Mouse (Mus musculus) cerebellum, adult 9-10 months (tissue): ENCODE measurements around the gene Mcrip1.
"Not testable (repeated sequence)": the region's sequence is repeated elsewhere in the genome, so short reads cannot be mapped to it uniquely, and the experiment has no call there.

Source experiments
- DNase-seq: peaks from one replicate; pipeline ENCODE4 v3.0.0; 2022

Mcrip1 gene

DNA sequence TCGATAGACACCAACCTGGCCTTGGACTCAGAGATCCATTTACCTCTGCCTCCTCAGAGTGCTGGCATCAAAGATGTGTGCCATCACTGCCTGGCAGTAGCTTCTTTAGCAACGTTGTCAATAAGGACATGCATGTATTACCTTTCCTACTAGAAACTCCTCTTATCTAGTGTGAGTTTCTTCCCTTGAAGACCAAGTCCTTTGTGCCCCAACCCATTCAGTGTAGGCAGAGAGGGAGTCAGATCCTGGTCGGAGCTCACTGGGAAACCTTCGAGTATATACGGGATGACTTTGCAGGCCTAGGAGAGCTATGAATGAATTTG, 24.7 kb upstream of the Mcrip1 start:
- no peak for DNase-seq

DNA sequence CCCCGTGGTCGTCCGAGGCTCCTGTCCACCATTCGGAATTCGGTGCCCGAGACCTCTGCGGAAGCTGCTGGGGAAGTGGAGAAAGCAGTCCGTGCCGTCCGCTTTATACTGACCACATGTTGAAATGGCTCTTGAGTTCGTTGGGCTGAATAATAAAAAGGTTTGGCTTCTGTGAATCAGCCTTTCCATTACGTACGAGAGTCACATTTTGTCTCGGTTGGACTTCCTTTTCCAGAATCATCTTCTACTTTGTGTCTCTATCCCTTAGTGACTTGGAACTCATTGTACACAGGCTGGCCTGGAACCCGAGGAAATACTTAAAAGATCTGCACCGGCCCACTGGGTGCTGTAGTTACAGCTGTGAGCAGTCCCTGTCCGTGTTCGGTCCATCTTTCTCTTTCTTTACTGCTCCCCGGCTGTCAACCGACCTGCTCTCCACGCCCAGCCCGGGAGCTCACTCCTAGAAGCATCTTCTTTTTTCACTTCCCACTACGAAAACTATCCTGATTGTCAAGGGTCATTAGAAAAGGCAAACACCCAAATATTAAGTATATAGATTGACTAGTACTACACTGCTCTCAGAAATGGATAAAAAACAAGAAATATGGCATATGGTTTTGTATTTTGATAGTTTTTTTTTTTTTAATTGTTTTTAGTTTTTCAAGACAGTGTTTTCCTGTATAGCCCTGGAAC, 24.2 kb upstream of the Mcrip1 start:
- DNase-seq, result no peak

DNA sequence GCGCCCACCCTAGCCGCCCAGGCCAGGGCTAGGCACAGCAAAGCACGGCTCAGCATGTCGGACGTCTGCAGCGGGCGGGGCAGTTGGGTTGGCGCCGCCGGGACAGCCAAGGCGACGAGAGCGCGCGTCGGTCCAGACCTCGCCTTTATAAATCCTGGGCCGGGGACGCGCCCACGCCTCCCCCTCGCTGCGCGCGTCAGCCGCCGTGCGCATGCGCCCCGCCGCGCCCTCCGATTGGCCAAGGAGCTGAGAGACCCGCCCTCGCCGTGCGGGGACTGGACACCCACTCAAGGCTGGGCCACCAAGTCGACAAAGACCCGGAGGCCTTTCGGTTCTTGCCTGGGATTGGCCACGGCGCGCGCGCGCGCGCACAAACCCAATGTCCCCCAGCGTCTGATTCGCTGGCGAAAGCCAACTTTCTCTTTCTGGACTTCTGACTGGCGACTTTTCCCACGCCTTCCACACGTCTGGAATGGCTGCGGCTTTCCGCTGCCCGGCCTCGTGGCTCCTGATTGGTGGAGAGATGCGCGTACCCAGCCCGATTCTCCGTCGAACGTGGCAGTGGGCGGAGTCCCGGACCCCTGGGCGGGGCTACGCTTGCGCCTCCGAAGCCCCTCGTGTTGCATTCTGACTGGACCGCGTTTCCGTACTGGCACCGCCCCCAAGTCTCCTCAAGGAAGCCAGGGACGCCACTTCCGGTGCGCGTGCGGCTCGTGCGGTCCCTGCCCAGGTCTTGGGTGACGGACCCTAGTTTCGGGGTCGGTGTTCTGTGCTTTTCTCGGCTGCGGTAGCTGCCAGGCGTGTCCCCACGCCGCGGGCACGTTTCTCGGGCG, 23.4 kb upstream of the Mcrip1 start, which contains the start of gene P4hb:
Gene P4hb (minus strand): TSS at position 502 of the 833 bp plus-strand sequence.
- peak; percentile 100 for DNase-seq

DNA sequence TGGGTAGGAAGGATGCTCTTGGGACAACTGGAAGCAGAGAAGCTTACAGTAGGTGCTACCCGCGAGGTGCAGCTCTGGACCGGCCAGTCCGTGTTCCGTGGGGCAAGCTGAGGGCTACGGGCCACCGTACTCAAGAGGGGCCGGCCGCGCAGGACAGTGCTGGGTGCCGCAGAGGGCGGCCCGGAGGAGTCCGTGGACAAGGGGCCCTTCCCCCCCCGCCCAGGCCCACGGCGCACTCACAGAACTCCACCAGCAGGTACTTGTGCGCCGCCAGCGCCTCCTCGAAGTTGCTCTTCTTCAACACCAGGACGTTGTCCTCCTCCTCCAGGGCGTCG, 22.9 kb upstream of the Mcrip1 start:
- no peak for DNase-seq

DNA sequence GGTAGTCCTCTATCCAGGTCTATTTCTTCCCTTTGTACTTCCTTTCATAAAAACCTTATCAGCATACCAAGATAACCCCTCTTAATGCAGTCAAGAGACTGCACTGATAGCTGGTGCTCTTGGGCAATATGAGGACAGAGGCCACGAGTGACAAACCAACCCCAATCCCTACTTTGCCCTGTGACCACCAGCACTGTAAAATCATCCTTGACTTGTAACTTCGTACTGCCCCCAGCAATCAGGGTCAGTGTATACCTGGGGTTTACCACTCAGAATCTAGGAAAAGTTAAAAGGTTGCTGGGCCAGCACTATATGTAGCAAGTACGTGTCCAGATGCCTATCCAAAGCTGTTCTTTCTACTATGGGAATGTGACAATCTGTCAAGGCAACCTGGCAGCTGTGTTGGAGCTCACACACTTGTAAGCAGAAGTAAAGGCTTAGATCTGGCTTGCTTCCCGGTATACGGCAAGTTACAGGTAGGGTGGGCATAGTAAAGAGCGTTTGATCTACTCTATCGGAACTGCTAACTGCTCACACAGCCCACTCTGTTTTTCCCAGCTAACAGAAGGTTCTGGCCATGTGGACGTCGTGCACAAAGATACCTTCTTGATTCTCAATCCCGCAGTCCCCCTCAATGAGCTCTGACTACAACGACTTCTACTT, 22.4 kb upstream of the Mcrip1 start:
- peak; percentile 64 for DNase-seq

DNA sequence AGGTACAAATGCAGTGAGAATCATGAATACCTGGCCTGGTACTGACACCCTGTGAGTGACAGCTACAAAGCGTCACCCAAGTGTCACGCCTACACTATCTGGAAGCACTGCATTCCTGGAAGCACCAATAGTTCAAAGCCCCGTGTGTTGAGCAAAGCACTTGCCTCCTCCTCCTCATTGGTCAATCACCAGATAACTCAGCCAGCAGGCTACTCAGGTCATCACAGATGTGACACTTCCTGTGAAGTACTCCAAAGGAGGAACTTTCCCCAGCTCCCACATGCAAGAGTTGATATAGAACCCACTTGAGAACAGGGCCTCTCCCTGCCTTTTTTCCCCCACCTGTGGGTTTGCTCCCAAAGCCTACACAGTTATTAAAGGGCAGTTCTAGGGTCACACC, 21.6 kb upstream of the Mcrip1 start:
- DNase-seq, result peak; percentile 47

DNA sequence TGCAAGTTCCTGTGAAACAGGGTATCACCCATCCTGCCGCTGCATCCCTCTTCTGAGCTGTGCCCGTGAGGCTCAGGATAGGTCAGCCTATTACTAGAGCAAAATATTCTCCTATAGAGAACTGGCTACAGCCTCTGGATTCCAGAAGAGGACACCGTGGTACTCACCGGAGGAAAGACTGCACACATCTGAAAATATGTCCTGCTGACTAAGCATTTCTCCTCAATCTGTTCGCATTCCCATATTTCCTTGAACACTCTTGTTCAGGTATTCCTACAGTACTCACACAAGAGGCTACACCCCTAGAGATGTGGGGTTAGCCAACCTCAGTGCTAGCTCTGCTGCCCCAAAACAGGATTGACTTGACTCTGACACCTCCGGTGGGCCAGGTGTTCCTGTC, 18.8 kb upstream of the Mcrip1 start:
- no peak for DNase-seq

DNA sequence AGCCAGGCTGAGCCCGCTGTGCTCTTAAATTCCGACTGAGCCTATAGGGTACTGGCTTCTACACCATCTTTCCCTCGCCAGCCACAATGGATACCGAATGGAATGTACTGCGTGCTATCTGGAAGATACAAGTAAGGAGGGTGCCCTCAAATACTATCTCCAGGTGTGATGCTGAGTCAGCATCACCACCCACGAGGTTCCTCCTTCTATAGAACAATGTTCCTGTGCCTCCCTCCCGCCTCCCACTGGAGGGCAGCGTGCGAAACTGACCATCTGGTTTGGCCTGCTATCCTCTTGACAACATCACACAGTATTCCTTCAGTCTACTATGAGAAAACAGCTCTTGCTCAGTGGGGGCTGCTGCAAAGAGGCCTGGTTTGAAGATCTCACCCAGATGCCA, 15.6 kb upstream of the Mcrip1 start:
- no peak for DNase-seq

DNA sequence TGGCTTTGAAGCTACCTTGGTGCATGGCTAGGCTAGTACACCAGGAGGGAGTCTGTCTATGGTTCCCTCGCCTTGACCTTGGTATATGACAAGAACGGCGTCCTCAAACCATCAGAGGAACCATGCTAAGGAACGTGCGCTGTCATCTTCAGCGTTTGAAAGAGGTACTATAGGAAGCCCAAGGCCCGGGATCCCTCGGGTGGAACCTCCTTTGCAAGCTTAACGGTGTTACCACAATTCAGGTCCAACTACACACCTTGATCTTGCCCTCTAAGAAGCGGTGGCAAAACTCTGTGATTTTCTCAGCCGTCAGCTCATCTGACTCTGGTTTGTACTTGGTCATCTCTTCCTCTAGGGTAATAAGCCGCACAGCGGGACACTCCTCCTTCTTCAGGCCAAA, 13.4 kb upstream of the Mcrip1 start:
- no peak for DNase-seq

DNA sequence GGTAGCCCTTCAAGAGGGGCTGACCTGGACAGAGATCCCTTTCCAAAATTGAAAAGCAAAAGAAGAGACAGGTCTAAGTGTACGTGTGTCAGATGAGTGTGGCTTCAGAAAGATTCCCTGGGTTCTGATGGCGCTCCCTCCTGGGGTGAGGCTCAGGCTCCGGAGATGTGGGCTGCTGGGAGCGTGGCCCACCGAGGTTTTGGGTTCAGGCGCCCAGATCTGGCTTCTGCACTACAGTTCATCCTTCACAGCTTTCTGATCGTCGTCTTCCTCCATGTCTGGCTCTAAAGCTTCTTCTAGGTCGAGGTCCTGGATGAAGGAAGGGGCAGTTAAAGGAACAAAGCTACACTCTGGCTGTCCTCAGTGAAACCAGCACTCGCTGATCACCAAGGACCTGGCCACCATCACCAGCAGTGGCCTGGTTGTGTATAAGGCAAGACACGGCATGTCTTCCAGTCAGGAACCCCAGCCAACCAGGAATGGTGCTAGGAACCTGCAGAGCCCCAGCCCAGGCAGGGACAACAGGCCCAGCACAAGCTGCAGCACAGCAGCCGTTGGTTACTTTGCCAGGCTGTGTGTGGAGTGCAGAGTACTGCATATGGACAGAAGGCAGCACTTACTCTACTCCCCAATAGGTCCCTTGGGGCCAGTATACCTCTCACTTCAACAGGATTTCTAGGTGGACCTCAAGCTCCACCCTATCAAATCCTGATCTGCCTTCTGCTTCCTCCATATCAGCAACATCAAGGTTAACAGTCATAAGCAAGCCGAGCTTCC, 11.6 kb upstream of the Mcrip1 start:
- DNase-seq, result no peak

DNA sequence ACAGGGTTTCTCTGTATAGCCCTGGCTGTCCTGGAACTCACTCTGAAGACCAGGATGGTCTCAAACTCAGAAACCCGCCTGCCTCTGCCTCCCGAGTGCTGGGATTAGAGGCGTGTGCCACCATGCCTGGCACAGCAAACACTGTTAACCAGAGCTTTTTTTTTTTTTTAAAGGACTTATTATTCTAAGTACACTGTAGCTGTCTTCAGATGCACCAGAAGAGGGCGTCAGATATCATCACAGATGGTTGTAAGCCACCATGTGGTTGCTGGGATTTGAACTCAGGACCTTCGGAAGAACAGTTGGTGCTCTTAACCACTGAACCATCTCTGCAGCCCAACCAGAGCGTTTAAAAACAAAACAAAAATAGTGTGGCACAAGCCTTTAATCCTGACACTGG, 9.3 kb upstream of the Mcrip1 start:
- not testable (repeated sequence) for DNase-seq

DNA sequence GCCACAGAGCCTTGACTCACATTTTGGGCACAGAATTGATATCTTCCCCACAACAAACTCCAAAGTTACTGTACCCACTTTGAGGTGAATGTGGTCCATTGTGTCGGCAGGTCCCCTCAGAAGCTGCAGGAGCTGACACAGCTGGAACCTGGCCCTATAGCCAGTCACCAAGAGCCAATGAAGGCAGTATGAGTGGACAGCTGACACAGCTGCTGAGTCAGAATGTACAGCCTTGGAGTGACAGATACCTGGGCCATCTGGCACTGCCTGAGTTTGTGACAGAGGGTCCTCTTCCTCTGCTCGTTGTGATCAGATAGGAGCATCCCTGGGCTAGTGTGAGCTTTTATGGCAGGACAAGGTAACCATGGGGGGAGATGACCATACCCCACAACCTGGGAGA, 5.7 kb upstream of the Mcrip1 start:
- DNase-seq, result no peak

DNA sequence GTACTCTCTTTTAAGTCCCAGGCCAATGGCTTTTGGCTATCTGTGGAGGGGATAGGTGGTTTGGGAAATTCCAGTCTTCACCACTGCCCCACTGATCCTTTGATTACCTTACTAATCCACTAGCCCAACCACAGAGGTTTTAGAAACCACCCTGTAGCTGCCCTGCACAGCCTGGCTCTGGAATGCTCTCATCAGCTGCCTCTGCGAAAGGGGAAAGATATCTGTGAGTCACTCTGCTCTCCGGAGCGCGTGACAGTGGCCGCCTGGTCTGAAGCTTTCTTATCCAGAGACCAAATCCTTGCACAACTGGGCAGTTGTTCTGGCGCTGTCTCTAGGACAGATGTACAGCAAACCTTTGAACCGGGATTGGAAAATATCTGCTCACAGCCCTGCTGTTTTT, 5.3 kb upstream of the Mcrip1 start:
- DNase-seq, result no peak

DNA sequence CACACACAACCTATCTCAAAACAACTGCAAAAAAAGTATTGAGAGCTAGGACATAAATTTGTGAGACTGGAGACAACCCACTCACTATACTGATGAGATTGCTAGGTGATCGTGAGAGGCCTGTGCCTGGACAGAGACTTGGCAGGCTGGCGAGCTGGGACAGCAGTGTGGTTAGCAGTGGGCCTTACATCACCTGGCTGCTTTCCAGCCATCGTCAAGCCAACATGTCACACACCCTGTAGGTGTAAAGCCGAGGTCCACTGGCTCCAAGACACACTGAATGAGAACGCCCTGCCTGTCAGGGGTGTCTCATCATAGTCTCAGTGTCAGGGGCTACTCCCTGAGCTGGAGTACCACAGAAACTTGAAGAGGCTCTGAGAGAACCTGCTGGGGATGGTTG, 3.2 kb upstream of the Mcrip1 start:
- no peak for DNase-seq

DNA sequence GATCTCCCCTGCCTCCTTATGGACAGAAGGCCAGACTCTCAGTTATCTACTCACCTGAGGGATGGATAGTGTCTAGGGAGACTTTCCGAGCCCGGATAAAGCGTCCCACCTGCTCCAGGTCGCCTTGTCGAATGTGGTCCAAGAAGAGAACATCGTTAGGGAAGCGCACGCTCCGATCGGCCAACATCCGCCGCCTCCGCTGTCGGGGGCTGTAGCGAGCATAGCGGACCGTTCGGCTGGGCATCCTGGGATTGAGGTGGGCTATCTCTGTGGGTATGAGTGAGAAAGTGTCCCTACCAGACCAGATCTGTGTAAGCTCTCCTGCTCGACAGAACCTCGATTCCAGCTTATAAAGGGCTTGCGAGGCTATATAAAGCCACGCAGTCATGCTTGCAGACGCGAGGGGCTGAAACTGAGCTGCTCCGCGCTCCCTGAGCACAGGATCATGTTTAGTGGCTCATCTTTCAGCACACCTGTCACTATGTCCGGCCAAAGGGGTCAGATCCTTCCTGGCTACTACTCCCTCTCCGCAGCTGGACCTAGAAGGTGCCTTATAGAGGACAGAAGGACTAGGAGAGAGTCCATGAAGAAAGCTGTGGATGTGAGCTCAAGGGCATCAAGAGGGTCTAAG, 1.4 kb upstream of the Mcrip1 start, which contains the start of gene Ppp1r27:
Gene Ppp1r27 (minus strand): TSS at position 323 of the 631 bp plus-strand sequence.
- no peak for DNase-seq

DNA sequence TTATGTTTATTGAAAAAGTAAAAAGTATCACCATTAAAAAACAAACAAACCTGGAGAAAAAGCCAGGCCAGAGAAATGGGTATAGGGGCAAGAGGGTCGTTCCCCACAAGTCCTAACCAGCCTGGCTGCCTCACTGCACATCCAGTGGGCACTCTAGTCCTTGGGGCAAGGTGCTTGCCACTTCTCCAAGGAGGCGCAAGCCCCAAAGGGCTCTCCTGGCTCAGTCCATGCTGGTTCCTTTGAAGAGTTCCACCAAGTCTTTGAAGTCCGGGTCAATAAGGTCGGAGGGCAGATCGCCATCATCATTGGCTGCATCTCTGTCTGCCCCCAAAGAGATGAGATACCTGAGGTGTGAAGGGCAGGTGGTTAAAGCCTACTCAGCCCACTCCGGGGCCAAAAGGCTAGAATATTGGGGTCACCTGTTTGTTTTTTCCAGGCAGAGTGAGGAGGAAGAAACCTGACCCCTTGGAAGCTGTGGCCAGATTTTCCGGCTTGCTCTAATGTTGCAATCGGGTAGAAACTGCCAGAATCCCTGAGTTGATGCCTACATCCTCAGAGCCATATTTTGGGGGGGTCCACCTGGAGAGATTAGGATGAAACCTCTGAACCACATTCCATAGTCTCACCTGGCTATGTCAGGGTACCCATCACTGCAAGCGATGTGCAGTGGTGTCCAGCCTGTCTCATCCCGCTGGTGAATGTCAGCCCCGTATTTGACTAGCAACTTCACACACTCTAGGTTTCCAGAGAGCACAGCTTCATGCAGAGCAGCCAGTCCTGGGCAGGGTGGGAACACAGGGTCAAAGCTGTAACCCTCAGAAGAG, 671 bp upstream of the Mcrip1 start:
- DNase-seq, result peak; percentile 54

DNA sequence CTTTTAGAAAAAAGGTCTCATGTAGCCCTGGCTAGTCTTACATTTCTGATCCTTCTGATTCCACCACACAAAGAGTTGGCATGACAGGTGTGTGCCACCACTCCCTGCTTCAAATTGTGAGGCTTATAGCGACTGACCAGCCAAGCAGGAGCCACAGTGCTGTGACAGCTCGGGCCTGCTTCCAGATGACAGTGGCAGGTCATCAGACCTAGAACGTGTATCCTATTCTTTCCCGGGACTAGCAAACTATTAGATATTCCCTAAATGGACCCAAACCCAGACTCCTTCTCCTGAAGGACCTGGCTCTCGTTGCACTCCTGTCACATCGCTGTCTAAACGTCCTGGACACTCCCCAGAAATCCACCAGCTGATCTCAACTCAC, 750 bp downstream of the Mcrip1 start:
- DNase-seq, result no peak

DNA sequence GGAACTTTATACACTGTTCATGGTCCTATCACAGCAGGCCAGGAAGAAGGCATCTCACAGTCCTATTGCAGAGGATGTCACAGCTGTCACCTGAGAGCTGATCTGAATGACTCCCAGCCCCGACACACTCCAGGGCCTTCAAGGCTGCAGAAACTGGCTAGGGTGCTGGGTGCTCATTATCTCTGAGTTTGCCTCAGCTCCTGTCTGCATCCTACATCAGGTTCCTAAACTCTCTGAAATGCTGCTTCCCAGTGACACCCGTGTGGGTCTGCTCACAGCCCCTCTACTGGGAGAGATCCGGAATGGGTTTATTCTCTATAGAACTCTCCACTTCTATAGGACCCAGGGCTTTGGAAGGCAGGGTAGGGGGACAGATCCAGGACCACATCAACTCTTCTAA, 1.3 kb downstream of the Mcrip1 start:
- DNase-seq, result no peak

DNA sequence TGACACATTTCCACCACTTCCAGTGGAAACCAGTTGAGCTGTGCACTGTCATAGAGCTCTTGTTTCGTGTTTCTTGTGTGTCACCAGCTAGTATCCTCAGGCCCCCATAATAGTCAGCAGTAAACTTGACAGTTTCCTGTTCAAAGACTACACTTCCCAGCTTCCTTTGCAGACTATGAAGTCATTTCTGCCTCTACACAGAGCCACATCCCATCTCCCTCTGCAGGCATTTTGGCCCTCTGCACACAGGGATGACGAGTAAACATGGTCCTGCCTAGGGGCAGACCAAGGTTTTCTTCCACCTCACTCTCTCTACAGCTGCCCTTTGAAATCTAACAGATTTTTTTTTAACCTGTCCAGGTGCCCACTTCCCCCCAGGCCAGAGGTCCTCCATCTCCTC, 2.1 kb downstream of the Mcrip1 start:
- no peak for DNase-seq

DNA sequence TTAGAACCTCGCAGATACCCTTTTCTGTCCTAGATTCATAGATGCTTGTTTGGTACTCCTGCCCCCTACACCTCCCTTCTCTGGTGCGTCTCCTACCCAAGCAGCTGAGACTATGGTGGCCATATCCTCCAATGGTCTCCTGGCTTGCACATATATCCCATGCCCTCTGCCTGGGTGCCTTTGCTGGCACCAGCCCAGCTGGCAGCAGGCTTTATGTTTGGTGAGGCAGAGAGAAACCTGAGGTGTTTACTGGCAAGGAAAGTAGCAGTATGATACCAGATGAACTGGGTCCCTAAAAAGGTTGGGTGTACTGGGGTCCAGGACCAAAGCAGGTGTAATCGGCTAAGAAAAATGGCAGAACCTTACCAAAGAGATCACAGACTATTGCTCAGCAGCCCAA, 3.6 kb downstream of the Mcrip1 start:
- DNase-seq, result no peak

DNA sequence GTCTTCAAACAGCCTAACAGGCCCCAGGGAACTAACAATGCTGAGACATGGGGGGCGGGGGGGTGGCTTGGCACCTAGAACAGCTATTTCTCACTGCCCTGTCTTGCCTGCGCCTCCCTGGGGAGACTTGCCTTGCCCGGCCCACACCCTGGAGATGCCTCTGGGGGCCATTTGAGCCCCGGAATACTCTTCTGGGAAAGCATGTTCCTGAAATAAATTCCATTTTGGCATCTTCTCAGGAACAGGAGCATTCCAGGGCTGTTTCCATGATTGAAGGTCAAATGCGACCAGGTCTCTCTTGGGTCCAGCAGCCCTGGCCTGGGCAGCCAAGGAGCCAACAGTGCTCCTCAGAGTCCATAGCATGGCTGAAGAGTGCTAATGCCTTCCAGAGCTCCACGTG, 7.2 kb downstream of the Mcrip1 start:
- no peak for DNase-seq

DNA sequence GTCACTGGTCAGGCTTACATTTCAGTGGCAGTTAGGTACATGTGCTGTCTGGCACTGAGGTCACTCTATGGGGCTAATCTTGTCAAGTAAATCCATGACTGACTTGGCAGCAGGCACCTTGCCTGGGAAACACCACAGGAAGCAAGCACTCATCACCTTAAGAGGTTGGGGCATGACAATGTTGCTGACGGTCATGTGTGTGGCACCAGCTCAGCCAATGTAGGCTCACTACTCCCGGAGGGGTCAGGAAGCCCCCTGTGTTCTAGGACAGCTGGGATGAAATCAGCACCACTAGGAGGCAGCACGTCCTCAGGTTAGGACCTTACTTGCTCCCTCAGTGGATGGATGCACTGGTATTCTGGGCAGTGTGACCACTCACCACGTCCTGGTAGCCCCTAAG, 7.6 kb downstream of the Mcrip1 start:
- DNase-seq, result no peak
